Mouse (Mus musculus): ENCODE data around the gene Zfhx3.

GRCm38 (mm10) chr8:108671939-108672515 is 729.6 kb downstream of the Zfhx3 start:
- no peak for TF ChIP-seq EP300 (IDR thresholded peaks at IDR 0.05)
- no peak for TF ChIP-seq CTCF (IDR thresholded peaks at IDR 0.05)
